Mouse (Mus musculus) kidney, adult 2 months (tissue): Measurements from ENCODE around the gene Gmnn.

Source experiments
- CTCF ChIP-seq: fragments of 200-500 bp; conservative IDR thresholded peaks from 2 replicates; pipeline ENCODE4 v1.5.1; 2011; ENCODE audit warnings: low read depth, mild to moderate bottlenecking, control low read depth, low read length, moderate library complexity, mixed read lengths; ENCODE audit not compliant: insufficient read depth, insufficient read length
- POLR2A ChIP-seq: fragments of 200-500 bp; IDR thresholded peaks from one replicate; pipeline ENCODE4 v1.6.1; 2011; ENCODE audit warnings: low read depth, low read length, control low read depth

GRCm38 (mm10) chr13:24756756-24757155 lies 5.0 kb downstream of the Gmnn start:
- TF ChIP-seq POLR2A (no peak), CTCF (no peak)
